Mouse (Mus musculus) heart, adult 8-10 months (tissue): ENCODE results near the gene Adora1. TPM values are rescaled to one million over a fixed set of nuclear protein-coding genes. Genes with fewer than 3 reads are reported as not detected.
A peak's percentile ranks its signal among the peaks of the same experiment; 100 is the strongest.

Experiments
- DNase-seq: peaks from one replicate; pipeline ENCODE4 v3.0.0; 2022; ENCODE audit warnings: low spot score
- total RNA-seq, 4 experiments: library from RNA; stranded (reverse); gene quantifications; 2 replicates each; pipeline ENCODE4 v1.2.4; 2022

The Adora1 gene
- total RNA-seq, 4 experiments from 2014 or later = 8.6 to 14.1 (median 12.7) TPM

DNA sequence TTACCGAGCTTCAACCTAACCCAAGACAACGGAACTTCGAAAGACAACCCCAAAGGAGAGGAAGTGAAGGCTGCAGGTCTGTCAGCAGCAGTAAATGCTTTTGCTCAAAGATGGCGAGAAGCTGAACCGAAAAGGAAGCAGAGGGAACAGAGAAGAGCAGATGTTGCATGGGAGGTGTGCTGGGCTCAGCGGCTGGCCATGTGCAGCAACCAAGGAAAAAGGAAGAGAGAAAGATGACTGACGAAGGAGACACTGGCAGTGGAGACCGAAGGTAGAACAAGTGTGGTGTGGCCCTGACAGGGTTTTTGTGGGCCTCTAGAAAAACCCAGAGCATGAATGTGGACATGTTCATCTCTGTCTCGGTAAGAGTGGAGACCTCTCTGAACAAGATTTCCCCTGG, 5.5 kb upstream of the Adora1 start:
- DNase-seq = no peak

GRCm38 (mm10) chr1:134237438-134237837, 2.2 kb upstream of the Adora1 start:
- no peak for DNase-seq

GRCm38 (mm10) chr1:134236142-134236541, 911 bp upstream of the Adora1 start:
- no peak for DNase-seq

- no peak for DNase-seq
These were observed 508 bp downstream of the Adora1 start for GRCm38 (mm10) chr1:134234455-134235390.

- DNase-seq = no peak
These were observed 1.4 kb downstream of the Adora1 start for GRCm38 (mm10) chr1:134233681-134234454.

DNA sequence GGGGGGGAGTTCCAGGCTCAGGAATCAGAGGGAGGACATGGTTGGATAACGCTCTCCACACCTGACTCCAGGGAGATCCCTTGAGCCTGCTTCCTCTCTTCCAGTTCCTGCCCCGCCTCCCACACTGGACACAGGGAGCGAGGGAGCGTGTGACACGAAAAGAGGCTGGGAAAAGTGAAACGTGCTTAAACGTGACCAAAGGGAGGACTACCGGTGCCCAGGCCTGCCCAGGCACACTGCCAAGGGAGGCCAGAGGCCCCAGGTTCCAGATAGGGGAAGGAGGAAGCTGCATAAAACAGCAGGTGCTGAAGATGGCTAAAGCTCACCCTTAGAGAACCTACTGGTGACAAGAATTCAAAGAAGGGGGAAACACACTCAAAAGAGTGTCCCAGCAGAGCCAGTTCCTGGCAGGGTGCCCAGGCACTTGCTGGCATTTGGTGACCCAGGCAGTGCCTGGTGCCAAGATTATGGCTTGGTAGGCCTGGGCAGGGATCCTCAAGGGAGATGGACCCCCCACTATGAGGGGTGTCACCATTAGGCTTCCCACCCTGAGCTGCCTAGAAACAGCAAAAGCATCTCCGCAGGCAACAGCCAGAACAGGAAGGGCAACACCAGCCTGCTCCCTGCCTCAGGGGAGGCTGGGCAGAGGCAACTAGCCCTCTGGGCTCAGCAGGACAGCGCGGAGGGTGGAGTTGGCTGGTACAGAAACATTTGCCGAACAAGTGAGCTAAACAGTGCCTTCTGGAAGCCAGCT, 2.3 kb downstream of the Adora1 start:
- no peak for DNase-seq

- DNase-seq = no peak
These were observed 2.9 kb downstream of the Adora1 start for GRCm38 (mm10) chr1:134232326-134232725.

- no peak for DNase-seq
These were observed 3.5 kb downstream of the Adora1 start for GRCm38 (mm10) chr1:134231681-134232080.

- peak; percentile 49 for DNase-seq
These were observed 4.0 kb downstream of the Adora1 start for GRCm38 (mm10) chr1:134231270-134231669.

GRCm38 (mm10) chr1:134230638-134231228, 4.5 kb downstream of the Adora1 start:
- DNase-seq = no peak

GRCm38 (mm10) chr1:134229806-134230575, 5.2 kb downstream of the Adora1 start:
- DNase-seq = no peak

- no peak for DNase-seq
These were observed 8.5 kb downstream of the Adora1 start for GRCm38 (mm10) chr1:134226739-134227138.

- no peak for DNase-seq
These were observed 9.9 kb downstream of the Adora1 start for GRCm38 (mm10) chr1:134225375-134225774.

- no peak for DNase-seq
These were observed 10.5 kb downstream of the Adora1 start for GRCm38 (mm10) chr1:134224649-134225227.

GRCm38 (mm10) chr1:134222122-134223055, 12.8 kb downstream of the Adora1 start:
- DNase-seq = peak; percentile 58

GRCm38 (mm10) chr1:134221172-134221571, 14.1 kb downstream of the Adora1 start:
- DNase-seq = no peak

- DNase-seq = no peak
These were observed 15.6 kb downstream of the Adora1 start for GRCm38 (mm10) chr1:134219608-134220007.

DNA sequence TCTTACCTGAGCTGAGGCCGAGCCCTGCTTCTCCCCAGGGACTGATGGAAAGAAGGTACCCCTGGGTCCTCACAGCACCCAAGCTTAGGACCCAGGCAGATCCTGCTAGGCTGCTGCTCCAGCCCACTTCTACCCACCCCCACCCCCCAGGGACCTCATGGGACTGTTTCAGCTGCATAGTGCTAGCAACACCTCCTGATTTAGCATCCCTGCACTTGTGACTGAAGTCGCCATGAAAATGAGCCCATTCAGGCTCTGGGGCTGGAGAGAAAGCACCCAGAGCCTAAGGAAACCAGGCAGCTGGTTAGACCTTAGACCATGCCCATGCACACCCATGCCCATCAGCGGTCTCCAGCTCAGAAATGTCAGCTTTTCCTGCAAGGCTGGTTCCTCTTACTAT, 17.3 kb downstream of the Adora1 start:
- no peak for DNase-seq

DNA sequence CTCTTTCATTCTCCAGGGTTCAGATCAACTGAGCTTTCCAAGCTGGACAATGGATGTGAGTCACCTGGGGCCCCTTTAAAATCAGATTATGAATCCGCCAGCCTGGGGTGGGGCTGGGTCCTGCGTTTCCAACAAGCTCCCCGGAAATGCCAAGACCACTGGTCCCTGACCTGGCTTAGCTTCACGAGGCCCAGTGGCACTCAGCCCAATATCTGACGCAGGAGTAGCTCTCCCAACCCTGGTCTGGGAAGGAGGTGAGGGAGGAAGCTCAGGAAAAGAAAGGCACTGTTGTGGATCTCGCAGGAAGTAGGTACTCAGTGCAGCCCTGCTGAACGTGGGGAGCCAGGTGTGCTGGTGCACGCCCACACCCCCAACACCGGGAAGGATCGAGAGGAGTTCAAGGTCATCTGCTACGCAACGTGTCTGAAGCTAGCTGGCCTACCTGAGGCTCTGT, 18.2 kb downstream of the Adora1 start:
- no peak for DNase-seq
